Mouse (Mus musculus) thymus, postnatal 0 days (tissue): Measurements from ENCODE around the gene Cpvl. TPM values are rescaled to one million over a fixed set of nuclear protein-coding genes. Genes with fewer than 3 reads are reported as not detected.
A peak's percentile ranks its signal among the peaks of the same experiment; 100 is the strongest.

ENCODE experiments used
- DNase-seq: peaks from one replicate; pipeline ENCODE4 v3.0.0-alpha.2; 2015; ENCODE audit warnings: low spot score
- polyA plus RNA-seq: library from polyadenylated mRNA; unstranded; fragments of >200 nt; fragmentation: Nextera tagmentation; extraction: Ambion mirVana; gene quantifications from 2 replicates; pipeline ENCODE4 v1.2.1, GENCODE M21; 2015

Gene Cpvl
- polyA plus RNA-seq, 1 experiment from 2014 or later = not detected

DNA sequence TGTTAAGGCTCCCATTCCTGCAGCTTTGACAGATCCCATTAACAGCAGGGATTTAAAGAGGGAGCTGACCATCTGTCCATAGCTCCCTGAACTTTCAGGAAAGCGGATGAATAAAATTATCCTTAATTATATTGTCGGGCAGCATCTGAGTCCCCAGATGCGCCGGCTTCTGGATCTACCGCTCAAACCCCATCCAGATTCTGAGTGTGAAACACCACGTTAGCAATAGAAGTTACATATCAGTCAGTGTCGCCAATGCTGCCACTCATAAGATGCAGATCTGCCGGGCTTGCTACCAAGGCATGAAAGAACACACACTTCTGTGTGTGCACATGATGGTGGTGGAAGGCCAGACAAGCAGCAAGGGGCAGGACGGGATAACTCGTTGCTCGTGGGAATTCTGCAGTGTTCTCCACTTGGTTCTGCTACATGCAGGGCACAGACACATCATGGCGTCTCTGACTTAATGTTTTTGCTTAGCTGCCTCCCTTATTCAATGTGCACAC, 6.2 kb downstream of the Cpvl start:
- DNase-seq = no peak

DNA sequence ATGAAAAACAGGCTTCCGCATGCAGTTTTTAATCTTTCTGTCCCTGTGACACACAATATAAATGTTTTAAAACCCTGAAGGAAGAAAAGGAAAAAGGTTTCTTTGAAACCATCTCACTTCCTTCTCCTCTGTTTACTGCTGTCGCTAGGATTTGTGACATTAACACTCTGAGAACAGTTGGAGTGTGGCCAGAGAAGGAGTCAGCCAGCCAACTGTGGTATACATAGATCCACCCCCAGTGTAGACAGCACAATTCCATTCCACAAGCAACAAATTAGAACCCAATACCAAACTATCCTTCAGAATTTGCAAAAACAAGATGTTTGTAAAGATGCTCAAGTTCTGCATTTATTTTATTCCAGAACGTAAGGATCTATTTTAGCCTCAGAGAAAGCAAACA, 6.7 kb downstream of the Cpvl start:
- no peak for DNase-seq

DNA sequence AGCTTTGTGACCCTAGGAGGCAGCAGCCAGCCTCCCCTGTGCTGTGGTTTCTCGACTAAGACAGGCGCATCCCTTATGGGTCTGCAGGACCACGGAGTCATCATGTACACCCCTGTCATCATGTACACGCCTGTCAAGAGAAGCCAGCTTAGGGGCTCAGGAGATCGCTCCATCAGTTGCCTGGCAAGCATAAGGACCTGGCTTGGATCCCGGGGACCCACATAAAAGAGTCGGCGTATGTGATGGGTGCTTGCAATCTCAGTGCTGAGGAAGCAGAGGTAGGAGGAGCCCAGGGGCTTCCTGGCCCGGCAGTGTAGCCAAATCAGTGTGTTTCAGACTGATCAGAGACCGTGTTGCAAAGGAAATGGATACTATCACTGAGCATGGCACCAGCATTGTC, 9.4 kb downstream of the Cpvl start:
- DNase-seq = no peak

DNA sequence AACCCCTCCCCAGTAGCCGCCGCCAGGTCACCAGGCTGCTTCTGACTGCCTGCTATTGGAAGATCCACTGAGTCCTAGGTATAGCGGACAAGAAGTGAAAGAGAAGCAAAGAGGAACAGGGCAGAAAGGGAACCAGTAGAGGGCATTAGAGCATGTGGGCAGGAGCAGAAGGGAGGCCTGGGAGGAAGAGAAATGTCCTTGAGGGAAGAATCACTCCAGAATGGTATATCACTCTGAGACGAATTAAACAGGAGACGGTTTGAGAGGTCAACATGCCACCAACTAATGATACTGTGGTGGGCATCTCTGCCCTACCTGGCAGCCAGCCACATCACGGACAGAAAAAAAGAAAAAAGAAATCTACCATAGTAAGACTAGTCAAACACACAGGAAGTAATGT, 9.9 kb downstream of the Cpvl start:
- no peak for DNase-seq

DNA sequence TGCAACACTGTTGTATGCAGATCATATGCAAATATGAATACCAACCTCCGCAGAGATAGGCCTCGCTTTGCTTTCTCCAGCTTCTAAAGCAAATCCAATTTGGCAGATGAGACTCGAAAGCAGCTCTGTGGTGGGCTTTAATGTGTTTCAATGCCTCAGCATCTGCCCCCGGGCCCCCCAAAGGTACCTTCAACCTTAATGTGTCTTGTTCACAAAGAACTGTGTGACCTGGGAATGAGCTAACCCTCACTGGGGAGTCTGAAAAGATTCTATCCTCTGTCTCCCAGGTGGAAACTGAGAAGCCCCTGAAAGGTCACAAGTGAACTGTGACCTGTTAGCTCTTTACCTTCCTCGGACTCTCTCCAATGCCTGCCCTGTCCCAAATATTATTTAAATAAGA, 11.9 kb downstream of the Cpvl start:
- DNase-seq = no peak

DNA sequence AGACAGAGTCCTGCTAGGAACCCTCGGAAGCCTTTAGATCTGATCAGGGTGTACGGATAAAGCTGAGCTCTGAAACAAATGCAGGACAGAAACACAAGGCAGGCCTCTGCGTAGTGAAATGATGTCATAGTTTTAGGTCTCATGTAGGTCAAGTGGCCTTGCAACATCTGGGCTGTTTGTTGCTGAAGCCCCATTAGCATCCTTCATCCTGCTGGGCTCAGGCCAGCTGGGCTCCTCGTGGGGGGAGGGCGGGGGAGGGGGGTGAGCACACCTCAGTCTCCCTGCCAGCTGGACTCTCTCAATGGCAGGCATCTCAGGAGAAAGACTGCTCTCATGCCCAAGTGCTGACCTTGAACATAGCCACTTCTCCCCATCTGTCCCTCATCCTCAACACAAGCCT, 12.6 kb downstream of the Cpvl start:
- no peak for DNase-seq

DNA sequence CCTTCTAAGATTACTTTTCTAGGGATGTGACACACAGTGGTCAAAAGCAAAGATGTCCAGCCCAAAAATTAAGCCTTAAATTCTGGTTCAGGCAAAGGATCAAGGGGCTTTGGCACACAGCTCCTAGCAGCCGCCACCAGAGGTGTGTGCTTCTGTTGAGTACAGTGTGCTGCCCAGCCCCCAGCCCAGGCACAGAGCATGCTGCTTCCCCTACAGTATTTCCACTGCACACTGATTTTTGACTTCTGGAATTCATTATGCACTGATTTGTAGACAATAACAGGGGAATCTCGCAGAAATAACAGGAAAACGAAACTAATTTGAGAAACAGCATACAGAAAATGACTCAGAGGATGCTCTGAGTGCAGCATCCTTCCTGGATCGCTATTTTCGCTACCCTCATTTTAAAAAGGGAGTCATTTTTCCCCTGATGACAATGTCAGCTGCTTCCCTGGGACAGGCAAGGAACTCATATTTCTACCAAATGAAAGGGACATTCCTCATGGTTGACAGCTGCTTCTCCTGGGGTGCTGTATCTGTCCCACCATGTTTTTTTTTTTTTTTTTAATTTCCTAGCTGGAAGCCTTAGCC, 14.5 kb downstream of the Cpvl start:
- DNase-seq = no peak

DNA sequence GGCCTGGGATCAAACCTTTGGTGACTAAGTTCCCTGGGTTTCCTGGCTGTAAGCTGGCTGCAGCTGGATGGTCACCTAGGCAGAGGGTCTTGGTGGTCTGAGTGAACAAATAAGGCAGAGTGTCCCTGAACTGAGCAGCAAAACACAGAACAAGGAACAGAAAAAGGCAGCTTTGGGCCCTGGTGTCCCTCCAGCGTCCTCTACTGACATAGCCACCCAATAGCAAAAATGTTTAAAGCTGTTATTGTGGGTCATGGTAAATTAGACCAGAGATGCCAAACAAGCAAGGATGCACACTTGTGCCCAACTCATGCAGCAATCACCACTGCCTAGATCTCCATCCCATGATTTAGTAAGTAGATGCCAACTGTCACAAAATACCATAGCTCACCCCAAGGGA, 16.5 kb downstream of the Cpvl start:
- DNase-seq = no peak

DNA sequence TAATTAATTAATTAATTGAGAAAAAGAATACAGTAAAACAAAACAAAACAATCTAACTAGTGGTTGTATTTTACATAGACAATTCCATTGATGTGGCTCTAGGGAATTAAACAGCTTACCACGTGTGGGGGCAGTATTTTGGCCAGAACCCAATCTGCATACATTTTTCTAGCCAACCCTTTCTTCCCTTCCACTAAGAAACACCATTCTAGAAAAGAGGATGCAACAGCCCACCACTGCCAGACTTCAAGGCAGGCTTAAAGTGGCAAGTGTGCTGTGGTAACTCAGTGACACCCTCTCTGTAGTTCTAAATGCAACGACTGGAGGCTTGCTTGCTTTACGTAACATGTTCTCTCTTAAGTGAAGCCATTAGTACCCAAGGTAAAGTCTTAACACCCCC, 18.6 kb downstream of the Cpvl start:
- no peak for DNase-seq

DNA sequence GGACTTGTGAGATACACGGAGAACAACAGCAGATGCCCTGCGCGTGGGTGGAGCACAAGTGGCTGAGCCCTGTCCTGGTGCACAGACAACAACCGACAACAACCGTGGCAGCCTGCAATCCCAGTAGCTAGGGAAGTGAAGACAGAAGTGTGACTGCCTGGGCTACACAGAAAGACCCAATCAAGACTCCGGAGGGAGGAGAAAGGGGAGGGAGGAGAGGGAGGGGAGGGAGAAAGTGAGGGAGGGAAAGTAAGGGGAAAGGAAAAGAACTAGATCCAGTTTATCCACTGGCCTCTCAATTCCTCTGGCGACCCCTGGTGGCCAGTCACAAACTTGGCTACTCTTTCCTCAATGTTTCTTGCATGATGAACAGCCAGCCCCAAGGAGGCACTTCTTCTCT, 20.1 kb downstream of the Cpvl start:
- peak; percentile 50 for DNase-seq

DNA sequence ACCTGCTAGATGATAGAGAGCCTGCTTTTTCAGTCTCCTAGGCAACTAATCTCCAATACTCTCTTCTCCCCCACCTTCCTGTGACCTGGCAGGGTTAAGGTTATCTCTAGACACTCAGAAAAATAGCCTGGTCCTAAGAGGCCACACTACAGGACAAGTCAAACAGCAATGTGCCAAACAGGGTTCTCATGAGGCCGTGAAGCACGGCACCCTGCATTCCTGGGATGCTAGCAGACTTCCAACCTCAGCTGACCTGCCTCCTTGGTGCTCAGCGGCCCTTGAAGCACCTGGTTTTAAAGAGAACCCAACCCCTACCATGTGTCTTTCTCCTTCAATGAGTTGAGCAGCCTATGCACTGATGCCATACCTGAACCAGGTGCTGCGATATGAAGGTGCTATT, 22.0 kb downstream of the Cpvl start:
- no peak for DNase-seq

DNA sequence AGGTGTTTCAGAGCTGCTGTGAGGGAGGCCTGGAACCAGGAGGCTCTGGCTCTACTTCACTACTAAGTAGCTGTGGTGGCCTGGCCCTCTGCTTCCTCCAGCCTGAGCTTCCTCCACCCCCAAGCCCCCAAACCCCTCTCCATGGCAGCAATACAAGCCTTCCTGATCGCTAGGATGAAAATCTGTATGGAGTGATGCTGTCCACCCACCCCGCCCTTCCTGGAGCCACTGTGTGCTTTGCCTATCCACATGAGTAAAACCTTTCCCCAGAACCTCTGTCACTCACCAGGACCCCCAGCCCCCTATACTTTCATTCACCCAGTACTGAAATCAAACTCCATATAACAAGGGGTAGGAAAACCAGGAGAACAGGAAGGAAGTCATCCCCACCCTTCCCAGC, 22.6 kb downstream of the Cpvl start:
- DNase-seq = no peak

DNA sequence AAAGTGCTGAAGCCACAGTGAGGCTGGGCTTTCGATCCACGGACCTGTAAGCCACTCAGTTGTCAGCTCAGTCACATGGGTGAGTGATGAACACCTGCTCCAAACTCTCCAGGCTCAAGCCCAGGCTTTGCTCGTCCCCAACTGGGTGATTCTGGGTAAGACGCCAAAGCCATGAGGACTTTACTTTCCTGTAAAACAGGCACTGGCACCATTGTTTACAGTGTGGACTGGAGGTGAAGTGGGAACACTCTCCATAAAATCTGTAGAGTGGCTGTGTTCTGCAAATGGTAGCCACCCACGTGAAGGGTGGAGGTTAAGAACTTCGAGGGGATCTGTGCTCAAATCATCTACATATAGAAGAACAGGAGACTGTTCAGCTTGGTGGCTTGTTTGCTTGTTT, 23.2 kb downstream of the Cpvl start:
- DNase-seq = no peak

DNA sequence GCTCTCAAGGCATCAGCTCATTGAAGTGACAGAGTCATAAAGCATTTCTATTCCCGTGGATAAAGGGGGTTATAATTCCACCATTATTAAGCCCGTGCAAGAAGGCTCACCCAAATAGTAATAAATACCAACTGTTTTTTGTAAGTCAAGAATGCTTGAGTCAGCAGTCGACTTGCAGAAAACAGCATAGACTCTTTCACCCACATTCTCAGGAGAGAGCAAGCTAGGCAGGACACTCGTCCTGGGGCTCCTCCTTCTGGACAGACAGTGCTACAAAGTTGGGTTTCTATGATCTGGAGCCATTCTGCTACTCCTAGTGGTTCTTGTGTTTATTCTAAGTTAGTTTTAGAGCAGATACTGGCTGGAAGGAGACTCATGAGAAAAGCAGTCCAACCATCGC, 24.4 kb downstream of the Cpvl start:
- DNase-seq = no peak

DNA sequence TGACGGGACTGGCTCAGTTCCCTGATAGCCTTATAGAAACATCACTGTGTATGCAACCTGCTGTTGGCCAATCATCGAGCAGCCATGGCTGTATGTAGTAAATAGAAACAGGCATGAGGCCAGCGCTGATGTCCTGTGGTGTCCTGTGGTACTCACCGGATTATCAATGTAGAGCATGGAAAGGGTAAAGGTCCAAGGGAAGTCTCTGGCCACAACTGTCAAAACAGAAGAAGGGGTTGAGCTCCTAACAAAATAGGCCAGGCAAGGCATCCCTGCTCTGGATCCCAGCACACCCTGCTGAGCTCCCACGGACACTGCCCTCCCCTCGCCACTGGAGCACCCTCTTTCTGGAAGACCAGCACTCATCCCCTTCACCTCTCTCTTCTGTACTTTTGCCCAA, 25.1 kb downstream of the Cpvl start:
- no peak for DNase-seq

DNA sequence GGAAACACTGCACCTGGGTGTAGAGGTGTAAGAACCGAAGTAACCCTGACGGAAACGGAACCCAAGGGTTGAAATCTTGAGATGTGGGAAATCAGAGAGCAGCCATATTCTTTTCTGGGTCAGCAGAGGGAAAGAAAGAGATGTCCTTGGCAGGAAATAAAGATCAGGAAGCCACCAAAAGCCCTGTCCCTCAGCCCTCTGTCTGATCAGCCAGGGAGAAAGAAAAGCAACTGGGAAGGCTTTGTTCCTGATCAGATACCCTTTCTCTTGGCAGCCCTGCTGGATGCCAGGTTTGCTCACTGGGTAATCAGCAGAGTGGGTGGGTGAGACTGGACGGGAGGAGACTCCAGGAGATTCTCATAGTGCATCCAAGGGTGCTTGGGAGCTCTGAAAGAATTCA, 27.1 kb downstream of the Cpvl start:
- DNase-seq = no peak

DNA sequence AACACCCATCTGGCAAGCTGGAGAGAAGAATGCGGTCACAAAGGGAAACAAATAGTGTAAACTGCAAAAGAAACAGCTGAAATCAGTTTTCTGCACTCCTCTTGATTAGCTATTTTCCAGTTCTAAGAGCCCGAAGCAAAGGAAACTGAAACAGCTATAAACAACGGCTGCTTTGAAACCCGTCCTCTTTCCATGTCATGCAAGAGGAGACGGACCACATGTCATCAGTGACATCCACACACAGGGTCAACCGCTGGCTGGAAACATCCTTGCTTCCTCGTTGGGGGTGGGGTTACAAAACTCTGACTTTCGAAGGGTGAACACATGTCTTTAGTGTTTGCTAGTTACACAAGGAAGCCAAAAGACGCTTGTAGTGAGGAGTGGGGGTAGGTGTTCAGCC, 27.6 kb downstream of the Cpvl start:
- no peak for DNase-seq

DNA sequence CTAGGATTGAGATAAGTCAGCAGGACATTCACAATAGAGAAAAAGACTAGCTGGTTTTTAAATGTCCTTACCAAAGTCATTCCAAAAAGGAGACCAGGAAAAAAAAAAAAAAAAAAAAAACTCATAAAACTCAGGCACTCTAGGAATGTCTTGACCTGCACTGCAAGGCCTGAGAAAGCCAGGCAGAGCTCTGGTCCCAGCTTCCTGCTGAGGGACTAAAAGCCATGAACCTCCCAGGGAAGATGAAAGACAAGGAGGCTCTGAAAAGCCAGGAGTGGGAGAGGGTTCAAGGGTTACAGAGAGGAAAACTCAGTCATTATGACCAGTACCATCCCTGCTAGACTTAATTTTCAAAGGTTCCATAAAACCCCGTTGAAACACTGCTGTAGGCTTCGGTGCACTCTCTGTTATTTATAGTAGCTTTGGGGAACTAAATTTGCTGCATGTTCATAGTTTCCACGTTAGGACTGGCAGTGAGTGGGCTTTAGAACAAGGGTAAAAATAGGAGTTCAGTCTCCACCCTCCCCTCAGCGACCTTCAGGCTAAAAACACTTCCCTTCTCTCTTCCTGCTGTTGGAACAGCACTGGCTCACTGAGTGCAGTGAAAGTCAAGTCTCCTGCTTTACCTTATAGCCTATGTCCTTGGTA, 30.0 kb downstream of the Cpvl start:
- DNase-seq = no peak

DNA sequence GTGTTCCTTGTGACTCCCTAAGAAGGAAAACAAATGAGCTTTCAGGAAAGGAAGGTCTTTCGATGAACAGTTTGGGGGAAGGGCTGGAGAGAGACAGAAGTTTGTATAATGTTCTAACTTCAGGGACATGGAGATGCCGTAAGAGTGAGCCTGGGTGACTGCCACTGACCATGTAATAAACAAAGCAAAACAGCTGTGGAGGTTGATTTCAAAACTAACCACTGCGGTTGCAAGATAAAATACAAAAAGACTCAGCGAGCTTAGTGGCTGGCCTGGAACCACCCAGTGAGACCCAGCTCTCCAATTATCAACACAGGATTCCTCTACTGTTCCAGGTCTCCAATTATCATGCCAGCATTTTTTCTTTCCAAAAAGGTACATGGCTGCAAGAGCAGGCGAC, 33.6 kb downstream of the Cpvl start:
- no peak for DNase-seq

DNA sequence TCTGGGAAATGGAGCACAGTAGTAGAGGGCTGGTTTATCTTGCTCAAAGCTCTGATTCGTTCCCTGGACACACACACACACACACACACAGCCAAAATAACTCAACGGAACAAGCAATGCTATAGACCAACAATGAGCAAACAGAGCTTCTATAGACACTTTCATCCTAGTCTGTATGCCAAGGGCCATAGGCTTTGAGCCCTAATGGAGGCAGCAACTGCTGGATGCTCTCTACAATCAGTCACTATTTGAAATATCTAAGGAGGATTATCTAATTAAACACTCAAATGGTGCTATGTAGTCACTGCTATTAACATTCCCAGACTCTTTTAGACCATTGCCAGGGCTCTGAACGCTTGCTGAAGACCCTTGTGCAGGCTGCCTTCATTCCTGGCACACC, 34.1 kb downstream of the Cpvl start:
- no peak for DNase-seq

DNA sequence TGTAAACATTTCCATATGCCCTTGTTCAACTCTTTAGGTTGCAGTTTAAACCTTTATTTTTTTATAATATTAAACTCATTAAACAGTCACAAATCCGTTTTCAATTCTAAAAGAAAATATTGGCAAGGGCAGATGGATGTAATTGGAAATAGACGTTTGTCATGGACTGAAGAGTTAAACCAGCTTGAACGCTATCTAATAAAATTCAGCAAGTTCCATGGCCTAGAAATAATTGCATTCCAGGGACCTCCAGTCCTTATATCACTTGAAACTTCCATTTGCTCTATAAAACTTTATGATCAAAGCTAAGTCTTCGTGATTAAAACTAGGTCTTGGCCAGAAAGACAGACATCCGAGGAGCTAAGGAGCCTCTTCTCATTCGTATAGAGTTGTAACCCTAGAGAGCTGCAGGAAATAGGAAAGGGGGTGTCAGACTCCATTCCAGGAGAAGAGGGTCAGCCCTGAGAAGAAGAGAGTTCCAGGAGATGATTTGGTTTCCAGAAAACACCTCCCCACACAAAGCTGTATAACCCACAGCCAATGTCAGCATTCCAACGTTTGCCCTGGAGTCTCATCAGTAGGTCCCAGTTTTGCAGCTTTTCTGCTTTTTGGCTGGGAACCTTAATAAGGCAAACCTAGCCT, 36.2 kb downstream of the Cpvl start:
- no peak for DNase-seq

DNA sequence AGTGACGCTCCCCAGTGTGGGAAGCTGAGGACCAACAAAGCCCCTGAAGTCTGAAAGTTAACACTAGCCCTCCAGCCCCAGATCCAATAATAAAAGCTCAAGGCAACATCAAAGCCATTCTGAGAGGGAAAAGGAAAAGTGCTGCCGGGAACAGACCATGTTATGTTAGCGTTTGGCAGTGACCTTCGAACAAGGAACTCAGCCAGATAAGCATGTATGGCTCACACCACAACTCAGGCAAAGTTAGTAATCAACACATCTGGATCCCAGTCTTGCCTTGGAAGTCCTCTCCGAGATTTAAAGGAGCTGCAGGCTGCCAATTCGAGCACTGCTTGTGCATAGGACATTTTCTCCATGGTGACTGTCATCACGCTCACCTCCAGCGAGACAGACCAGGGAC, 38.7 kb downstream of the Cpvl start:
- DNase-seq = no peak

DNA sequence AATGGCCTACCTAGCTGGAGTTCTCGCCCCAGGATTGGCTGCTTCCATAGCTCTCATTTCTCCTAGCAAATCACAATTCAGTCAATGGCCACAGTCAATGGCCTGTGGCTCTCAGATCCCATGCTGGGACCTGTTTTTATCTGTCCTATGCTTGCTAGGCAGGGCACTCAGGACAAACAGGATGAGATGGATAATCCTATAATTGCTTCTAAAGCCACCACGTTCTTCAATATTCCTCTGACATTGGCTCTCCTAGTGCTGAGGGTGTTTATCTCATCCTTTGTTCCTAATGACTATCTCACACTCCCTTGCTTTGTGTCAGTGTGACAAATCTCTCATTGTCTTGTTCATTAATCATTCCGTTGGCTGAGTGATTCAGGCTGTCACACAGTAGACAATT, 39.5 kb downstream of the Cpvl start:
- DNase-seq = no peak
